Mouse (Mus musculus) liver, embryonic 12.5 days (tissue): ENCODE data around the gene Vrk1. TPM values are rescaled to one million over a fixed set of nuclear protein-coding genes. Genes with fewer than 3 reads are reported as not detected.
A peak's percentile ranks its signal among the peaks of the same experiment; 100 is the strongest.

Source experiments
- ATAC-seq: fragments of 200-750 bp; cut with Nextera tagmentation; 2 replicates; pipeline ENCODE4 v1.8.0; 2017; ENCODE audit warnings: moderate number of reproducible peaks, mild to moderate bottlenecking, moderate library complexity
- H3K27ac ChIP-seq: fragments of 300-500 bp; sonication (generic); 2 replicates; pipeline ENCODE4 v1.5.1; 2016; ENCODE audit warnings: mild to moderate bottlenecking
- H3K27me3 ChIP-seq: fragments of 300-500 bp; sonication (generic); replicated peaks from 2 replicates; pipeline ENCODE4 v1.6.1; 2016; ENCODE audit warnings: mild to moderate bottlenecking, moderate library complexity
- H3K36me3 ChIP-seq: fragments of 300-500 bp; sonication (generic); 2 replicates; pipeline ENCODE4 v1.6.1; 2016; ENCODE audit warnings: mild to moderate bottlenecking, moderate library complexity
- H3K4me1 ChIP-seq: fragments of 300-500 bp; sonication (generic); 2 replicates; pipeline ENCODE4 v1.6.1; 2016
- H3K4me2 ChIP-seq: fragments of 300-500 bp; sonication (generic); 2 replicates; pipeline ENCODE4 v1.6.1; 2016; ENCODE audit warnings: mild to moderate bottlenecking, moderate library complexity
- H3K4me3 ChIP-seq: fragments of 300-500 bp; sonication (generic); 2 replicates; pipeline ENCODE4 v1.5.1; 2016; ENCODE audit warnings: mild to moderate bottlenecking, moderate library complexity
- H3K9ac ChIP-seq: fragments of 300-500 bp; sonication (generic); 2 replicates; pipeline ENCODE4 v1.6.1; 2016; ENCODE audit warnings: mild to moderate bottlenecking, moderate library complexity
- H3K9me3 ChIP-seq: fragments of 300-500 bp; sonication (generic); replicated peaks from 2 replicates; pipeline ENCODE4 v1.6.1; 2016; ENCODE audit warnings: mild to moderate bottlenecking, moderate library complexity
- WGBS: fragments of 180-500 bp; shearing (Covaris S2); methylation state at CpG from one replicate; pipeline ENCODE4 v1.1.7; 2016; ENCODE audit not compliant: insufficient replicate concordance; 5-methylcytosine and 5-hydroxymethylcytosine counted together
- polyA plus RNA-seq: library from polyadenylated mRNA; unstranded; fragments of >200 nt; fragmentation: Nextera tagmentation; extraction: Ambion mirVana; gene quantifications from 2 replicates; pipeline ENCODE4 v1.2.1, GENCODE M21; 2016

The Vrk1 gene
- polyA plus RNA-seq, 1 experiment from 2014 or later = 136 TPM

DNA sequence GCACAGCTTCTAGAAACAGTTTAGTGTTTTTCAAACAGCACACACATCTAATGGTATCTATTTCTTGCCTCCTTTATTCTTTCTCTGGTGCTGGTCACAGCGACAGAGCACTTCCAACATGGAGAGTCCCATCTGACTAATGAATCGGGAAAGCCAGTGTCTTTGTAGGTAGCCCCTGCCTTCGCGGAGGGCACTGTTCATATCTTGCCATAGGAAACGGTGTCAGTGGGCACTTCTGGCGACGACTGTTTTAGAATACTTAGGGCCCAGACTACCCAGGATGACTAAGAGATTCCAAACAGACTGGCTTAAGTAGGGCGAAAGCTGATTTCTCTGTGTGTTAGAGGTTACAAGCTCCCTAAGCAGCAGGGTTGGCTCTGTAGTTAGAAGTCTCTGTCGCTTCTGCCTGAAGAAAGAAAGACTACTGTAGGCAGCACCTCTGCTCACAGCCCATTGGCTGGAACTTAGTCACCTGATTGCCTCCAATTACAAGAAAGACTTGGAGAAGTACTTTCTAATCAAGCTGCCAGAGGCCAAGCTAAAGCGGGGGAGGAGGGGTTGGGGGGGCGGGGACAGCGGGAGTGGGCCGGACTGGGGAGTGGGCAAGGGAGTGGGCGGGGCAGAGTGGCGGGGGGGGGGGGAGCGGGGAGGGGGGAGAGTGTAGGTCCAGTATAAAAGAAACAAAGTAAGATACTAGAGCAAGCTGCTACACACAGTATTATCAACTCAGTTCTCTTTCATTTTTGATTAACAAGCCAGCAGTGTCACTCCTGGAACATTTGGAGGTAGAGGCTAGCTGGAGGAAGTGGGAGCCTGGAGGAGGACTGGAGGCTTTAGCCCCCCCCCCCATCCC, 28.7 kb upstream of the Vrk1 start:
- WGBS = 15% methylated on average over 14 of the region's 16 CpGs
- Histone ChIP-seq H3K9ac (peak overlapping the region; percentile 62), H3K27me3 (peaks cover 7% of the 10 kb centered on the region), H3K4me2 (peak overlapping the region; percentile 68), H3K4me3 (peak overlapping the region; percentile 58), H3K27ac (peak overlapping the region; percentile 61), H3K9me3 (peaks cover 8% of the 10 kb centered on the region), H3K36me3 (no peaks in the 10 kb centered on the region), H3K4me1 (peaks cover 15% of the 10 kb centered on the region; the same call in 1 of the 2 replicates)
- ATAC-seq = peak; percentile 92

DNA sequence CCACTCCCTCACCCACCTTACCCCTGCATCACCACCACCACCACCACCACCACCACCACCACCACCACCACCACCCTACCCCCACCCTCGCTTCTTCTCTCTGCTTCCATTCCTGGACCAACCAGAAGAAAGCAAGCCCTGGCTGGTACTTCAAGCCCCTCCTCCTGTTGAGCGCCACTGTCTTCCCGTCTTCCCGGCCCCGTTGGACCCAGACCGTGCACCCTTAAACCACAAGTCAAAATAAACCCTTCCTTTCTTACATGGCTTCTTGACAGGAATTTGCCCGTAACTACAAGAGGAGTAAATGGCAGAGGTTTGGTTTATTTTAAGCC, 28.1 kb upstream of the Vrk1 start:
- WGBS = 42% methylated on average over 6 of the region's 7 CpGs

DNA sequence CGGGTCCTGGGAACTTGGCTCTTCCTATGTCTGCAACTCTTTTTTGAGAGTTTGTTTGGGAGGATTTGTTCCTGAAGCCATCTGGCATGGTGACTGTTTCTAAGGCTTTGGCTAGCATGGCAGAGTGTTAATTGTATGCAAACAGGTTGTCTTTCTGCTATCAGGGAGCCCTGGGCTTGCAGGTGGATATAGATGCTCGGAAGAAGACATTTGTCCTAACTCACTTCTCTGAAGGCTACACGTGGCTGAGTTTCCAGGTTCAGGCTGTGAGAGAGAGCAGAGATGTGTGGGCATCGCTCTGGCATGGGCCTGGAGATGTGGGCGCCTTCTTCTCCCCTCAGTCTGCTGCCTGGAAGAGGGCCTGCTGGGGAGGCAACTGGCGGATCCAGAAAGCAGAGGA, 27.4 kb upstream of the Vrk1 start:
- Histone ChIP-seq H3K4me3 (no peak overlapping the region), H3K27me3 (peaks cover 7% of the 10 kb centered on the region), H3K36me3 (no peaks in the 10 kb centered on the region), H3K9me3 (peaks cover 8% of the 10 kb centered on the region), H3K9ac (no peak overlapping the region), H3K4me1 (peaks cover 17% of the 10 kb centered on the region), H3K27ac (no peak overlapping the region), H3K4me2 (no peak overlapping the region)
- no peak for ATAC-seq
- WGBS = 80% methylated on average over 6 of the region's 6 CpGs

More for the DNA sequence above, 28.1 kb upstream of the Vrk1 start:
- H3K4me1 ChIP-seq = peaks cover 15% of the 10 kb centered on the region; the same call in 1 of the 2 replicates
- peak overlapping the region; percentile 61; the same call in 1 of the 2 replicates for H3K27ac ChIP-seq
- H3K27me3 ChIP-seq = peaks cover 7% of the 10 kb centered on the region
- H3K9me3 ChIP-seq = peaks cover 8% of the 10 kb centered on the region
- peak overlapping the region; percentile 58 for H3K4me3 ChIP-seq
- H3K4me2 ChIP-seq = peak overlapping the region; percentile 68
- peak overlapping the region; percentile 62 for H3K9ac ChIP-seq
- no peaks in the 10 kb centered on the region for H3K36me3 ChIP-seq
- ATAC-seq = peak; percentile 44

DNA sequence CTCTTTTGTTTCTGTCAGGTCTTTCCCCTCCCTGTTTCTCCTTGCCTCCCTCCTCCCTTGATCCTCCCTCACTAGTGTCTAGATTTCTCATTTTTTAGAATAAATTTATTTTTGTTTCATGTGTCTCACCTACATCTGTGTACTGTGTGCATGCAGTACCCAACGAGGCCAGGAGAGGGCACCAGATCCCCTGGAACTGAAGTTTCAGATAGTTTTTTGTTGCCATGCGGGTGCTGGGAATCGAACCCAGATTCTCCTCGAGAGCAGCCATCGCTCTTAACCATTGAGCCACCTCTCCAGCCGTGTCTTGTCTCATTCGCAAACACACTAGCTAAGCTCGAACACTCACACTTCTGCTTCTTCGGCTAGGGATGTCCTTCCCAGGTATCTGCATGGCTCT, 26.5 kb upstream of the Vrk1 start:
- Histone ChIP-seq H3K4me3 (no peak overlapping the region), H3K27ac (no peak overlapping the region), H3K36me3 (no peaks in the 10 kb centered on the region), H3K4me1 (peaks cover 26% of the 10 kb centered on the region), H3K27me3 (peaks cover 7% of the 10 kb centered on the region), H3K9ac (no peak overlapping the region), H3K9me3 (peaks cover 8% of the 10 kb centered on the region), H3K4me2 (no peak overlapping the region)
- 80% methylated on average over 9 of the region's 9 CpGs for WGBS
- ATAC-seq = no peak

DNA sequence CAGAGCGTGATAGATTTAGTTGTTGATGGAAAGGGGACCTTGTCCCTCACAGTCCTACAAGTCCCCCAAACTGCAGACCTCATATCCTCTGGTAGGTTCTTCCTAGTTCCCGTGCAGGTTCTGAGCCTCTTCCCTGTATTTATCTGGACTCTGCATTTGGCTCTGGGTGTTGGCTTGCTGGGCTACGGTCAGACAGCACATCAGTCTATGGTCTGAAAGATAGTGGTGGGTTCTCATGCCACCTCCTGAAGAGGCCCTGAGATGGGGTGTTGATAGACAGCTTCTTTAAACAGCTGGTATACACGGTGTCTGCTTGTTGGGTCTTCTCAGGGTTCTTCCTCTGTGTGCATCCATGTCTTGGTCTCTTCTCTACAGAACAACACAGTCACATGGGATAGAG, 21.6 kb upstream of the Vrk1 start:
- Histone ChIP-seq H3K4me3 (no peak overlapping the region), H3K27ac (peak overlapping the region; percentile 37), H3K9me3 (peaks cover 5% of the 10 kb centered on the region), H3K4me1 (peaks cover 24% of the 10 kb centered on the region), H3K27me3 (no peaks in the 10 kb centered on the region), H3K36me3 (no peaks in the 10 kb centered on the region), H3K9ac (no peak overlapping the region), H3K4me2 (peak overlapping the region; percentile 43)
- ATAC-seq = peak; percentile 92
- 40% methylated on average over 4 of the region's 4 CpGs for WGBS

DNA sequence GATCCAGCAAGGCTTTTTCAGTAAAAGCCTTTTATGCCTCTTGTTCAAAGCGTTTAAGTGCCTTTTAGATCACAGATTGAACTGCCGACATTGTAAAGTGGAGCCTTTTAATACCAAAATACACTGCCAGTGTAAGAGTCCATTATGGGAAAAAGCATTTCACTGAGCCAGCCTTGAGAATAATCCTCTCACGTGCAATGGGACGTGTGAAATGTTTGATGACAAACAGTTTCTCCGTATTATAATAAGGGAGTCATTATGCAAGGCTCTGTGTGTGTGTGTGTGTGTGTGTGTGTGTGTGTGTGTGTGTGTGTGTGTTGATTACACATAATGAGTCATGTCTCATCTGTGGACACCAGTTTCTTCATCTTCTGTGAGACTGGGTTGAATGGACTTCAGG, 17.3 kb upstream of the Vrk1 start:
- peaks cover 18% of the 10 kb centered on the region for H3K27me3 ChIP-seq
- no peaks in the 10 kb centered on the region for H3K9me3 ChIP-seq
- 72% methylated on average over 5 of the region's 5 CpGs for WGBS
- H3K9ac ChIP-seq = no peak overlapping the region
- H3K27ac ChIP-seq = no peak overlapping the region
- H3K36me3 ChIP-seq = no peaks in the 10 kb centered on the region
- peaks cover 30% of the 10 kb centered on the region for H3K4me1 ChIP-seq
- no peak overlapping the region for H3K4me3 ChIP-seq
- no peak for ATAC-seq
- H3K4me2 ChIP-seq = no peak overlapping the region

DNA sequence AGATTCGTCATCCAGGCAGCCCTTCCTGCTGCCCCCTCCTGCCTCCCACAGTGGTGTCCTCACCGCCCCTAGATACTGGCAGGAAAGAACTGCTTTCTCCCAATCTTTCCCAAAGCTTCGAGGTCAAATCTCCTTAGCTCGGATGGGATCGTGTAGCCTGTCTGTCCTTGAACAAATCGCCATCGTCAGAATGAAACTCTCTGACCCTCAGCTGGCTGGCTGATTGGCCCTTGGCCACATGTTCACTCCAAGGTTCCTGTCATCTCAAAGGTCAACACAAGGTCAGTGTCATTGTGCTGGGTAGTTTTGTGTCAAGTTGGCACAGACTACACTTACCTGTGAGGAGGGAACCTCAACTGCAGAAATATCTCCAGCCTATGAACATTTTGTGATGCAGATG, 16.7 kb upstream of the Vrk1 start:
- peaks cover 24% of the 10 kb centered on the region for H3K4me1 ChIP-seq
- H3K9ac ChIP-seq = no peak overlapping the region
- no peak for ATAC-seq
- H3K27ac ChIP-seq = no peak overlapping the region
- H3K4me3 ChIP-seq = no peak overlapping the region
- peaks cover 18% of the 10 kb centered on the region for H3K27me3 ChIP-seq
- H3K36me3 ChIP-seq = no peaks in the 10 kb centered on the region
- no peaks in the 10 kb centered on the region for H3K9me3 ChIP-seq
- 47% methylated on average over 7 of the region's 7 CpGs for WGBS
- H3K4me2 ChIP-seq = no peak overlapping the region

DNA sequence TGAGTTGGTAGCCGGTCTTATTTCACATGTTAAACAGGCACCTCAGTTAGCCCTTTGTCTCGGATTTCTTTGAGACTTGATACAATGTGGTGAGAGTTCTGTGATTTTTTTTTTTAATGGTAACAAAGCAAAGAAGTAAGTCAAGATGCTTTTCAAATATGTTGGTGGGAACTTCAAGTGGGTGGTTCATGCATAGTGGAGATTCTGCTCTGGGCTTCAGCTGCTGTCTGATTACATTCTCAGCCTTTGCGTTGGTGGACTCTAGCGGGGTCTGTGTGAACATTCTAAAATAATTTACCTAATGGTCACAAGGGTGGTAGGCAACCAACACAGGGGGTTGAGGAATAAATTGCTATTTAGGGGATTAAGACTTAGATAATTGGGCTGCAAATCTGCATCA, 14.1 kb upstream of the Vrk1 start:
- no peaks in the 10 kb centered on the region for H3K9me3 ChIP-seq
- no peak for ATAC-seq
- no peak overlapping the region for H3K27ac ChIP-seq
- no peak overlapping the region for H3K4me2 ChIP-seq
- no peak overlapping the region for H3K4me3 ChIP-seq
- 64% methylated on average over 4 of the region's 4 CpGs for WGBS
- peaks cover 10% of the 10 kb centered on the region for H3K4me1 ChIP-seq
- no peaks in the 10 kb centered on the region for H3K36me3 ChIP-seq
- peaks cover 24% of the 10 kb centered on the region for H3K27me3 ChIP-seq
- no peak overlapping the region for H3K9ac ChIP-seq

DNA sequence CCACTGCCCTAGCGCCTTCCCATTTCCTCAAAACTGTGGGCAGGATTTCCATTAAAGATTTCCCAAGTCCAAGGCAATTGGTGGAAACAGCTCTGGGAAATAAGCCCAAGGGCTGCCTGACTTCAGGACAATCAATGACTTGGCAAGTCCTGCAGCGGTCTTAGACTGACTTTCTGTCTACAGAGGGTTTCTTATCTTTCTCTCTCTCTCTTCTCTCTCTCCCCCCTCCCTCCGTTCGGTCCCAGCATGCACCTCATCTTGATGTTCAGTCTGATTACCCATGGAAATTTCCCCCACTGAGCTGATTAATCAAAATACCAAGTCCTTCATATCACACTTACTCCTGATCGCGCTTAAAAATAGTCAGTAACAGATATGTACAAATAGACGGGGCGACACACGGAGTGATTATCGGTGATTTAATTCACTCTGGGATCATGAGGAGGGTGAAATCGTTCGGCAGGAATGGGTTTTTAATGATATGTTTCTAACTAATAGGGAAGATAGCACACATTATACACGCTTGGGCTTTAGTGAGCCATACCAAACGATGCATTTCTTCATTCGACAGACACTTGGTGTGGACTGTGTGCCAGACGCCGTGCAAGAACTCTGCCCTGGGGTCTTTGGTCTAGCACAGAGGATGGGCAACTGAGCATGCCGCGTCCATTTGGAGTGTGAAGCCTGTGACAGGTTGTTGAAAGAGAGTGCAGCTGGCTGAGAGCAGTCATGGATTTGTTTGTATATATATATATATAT, 12.8 kb upstream of the Vrk1 start:
- peak; percentile 56; the same call in 1 of the 2 replicates for ATAC-seq

DNA sequence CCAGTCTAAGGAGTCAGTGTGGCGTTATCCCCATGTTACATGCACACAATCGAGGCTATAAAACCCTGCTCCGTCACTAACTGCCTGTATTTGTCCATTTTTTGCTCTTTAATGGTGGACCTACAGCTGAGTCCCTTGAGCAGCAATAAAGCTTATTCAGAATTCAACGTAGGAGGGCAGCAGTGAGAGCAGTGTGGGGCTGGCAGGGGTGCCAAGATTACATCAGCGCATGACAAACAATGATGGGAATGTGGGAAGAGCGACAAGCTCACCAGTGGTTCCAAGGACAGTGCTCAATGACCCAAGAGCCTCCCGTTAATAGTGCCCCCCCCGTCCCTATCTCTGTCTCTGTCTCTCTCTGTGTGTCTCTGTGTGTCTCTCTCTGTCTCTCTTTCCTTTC, 8.3 kb upstream of the Vrk1 start:
- Histone ChIP-seq H3K27ac (no peak overlapping the region), H3K36me3 (no peaks in the 10 kb centered on the region), H3K27me3 (peaks cover 6% of the 10 kb centered on the region; the same call in 1 of the 2 replicates), H3K9ac (no peak overlapping the region), H3K4me1 (peaks cover 38% of the 10 kb centered on the region), H3K4me3 (no peak overlapping the region), H3K4me2 (no peak overlapping the region), H3K9me3 (no peaks in the 10 kb centered on the region)
- no peak for ATAC-seq
- 55% methylated on average over 8 of the region's 8 CpGs for WGBS

More for the DNA sequence above, 12.8 kb upstream of the Vrk1 start:
- no peak overlapping the region for H3K9ac ChIP-seq
- no peak overlapping the region for H3K27ac ChIP-seq
- 70% methylated on average over 19 of the region's 19 CpGs for WGBS
- peaks cover 13% of the 10 kb centered on the region for H3K4me1 ChIP-seq
- H3K36me3 ChIP-seq = no peaks in the 10 kb centered on the region
- no peaks in the 10 kb centered on the region for H3K9me3 ChIP-seq
- no peak overlapping the region for H3K4me3 ChIP-seq
- no peak overlapping the region for H3K4me2 ChIP-seq
- H3K27me3 ChIP-seq = peaks cover 24% of the 10 kb centered on the region

DNA sequence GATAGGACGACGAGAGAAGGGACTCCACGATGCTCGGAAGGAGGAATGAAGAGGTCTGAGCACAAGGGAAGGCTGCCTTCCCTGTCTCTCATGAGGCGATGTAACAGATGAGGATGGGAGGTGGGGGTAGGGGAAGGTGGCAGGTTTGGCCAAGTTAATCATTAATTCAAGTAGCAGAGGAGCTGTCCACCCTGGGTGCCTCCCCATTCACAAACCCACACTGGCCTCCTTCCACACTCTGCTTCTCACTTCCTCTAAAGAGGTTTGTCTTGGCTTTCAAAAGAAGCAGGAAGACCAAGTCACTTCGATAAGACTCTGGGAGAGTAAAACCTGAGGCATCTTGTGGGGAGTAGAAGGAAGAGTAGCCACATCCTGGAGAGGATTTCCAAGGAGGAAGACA, 5.3 kb upstream of the Vrk1 start:
- 45% methylated on average over 6 of the region's 6 CpGs for WGBS
- Histone ChIP-seq H3K4me1 (peaks cover 44% of the 10 kb centered on the region), H3K4me2 (no peak overlapping the region), H3K36me3 (no peaks in the 10 kb centered on the region), H3K27ac (no peak overlapping the region), H3K9ac (no peak overlapping the region), H3K9me3 (no peaks in the 10 kb centered on the region), H3K27me3 (peaks cover 4% of the 10 kb centered on the region; the same call in 1 of the 2 replicates), H3K4me3 (no peak overlapping the region)
- ATAC-seq = no peak

DNA sequence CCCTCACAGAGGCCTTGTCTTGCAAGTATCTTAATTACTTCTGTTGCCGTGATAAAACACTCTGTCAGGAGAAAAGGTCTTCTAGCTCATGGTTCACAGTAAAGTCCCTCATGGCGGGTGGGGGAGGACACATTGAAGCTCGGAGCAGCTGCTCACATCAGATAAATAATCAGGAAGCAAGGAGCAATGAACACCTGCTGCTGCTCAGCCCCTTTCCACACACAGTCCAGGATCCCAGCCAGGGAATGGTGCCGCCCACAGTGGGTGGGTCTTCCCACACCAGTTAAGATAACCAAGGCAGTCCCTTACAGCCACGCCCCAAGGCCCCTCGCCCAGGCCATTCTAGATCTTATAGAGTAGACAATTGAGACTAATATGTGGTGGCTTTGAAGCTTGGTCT, 3.8 kb upstream of the Vrk1 start:
- Histone ChIP-seq H3K9ac (no peak overlapping the region), H3K9me3 (no peaks in the 10 kb centered on the region), H3K4me3 (no peak overlapping the region), H3K27ac (peak overlapping the region; percentile 68), H3K27me3 (no peaks in the 10 kb centered on the region), H3K36me3 (no peaks in the 10 kb centered on the region), H3K4me2 (peak overlapping the region; percentile 26), H3K4me1 (peaks cover 46% of the 10 kb centered on the region)
- WGBS = 33% methylated on average over 6 of the region's 6 CpGs
- ATAC-seq = peak; percentile 62
